Mouse (Mus musculus): Measurements from ENCODE around the gene Slamf9. TPM values are rescaled to one million over a fixed set of nuclear protein-coding genes. Genes with fewer than 3 reads are reported as not detected.

The Slamf9 gene
- polyA plus RNA-seq, 1 experiment from 2014 or later = 0.23 TPM

GRCm38 (mm10) chr1:172493516-172493915 is 18.4 kb downstream of the Slamf9 start:
- Histone ChIP-seq H3K4me3 (ENCODE audit: low read length) (no peak overlapping the region), H3K36me3 (ENCODE audit: control insufficient read depth, insufficient read depth, low read length) (peaks cover 16% of the 10 kb centered on the region)

DNA sequence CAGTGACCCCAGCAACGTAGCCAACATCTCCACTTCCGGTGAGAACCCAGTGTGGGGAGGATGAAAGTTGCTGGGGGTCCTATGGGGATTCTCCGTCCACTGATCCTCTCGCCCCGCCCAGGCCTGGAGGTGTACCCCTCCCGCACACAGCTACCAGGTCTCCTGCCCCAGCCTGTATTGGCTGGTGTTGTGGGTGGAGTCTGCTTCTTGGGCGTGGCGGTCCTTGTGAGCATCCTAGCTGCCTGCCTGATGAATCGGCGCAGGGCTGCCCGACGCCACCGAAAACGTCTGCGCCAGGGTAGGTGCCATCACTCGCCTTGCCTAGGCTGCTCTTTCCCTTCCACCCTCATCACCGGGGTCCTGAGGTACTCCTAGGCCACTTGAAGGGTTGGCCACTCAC is 20.9 kb downstream of the Slamf9 start:
- peaks cover 9% of the 10 kb centered on the region for H3K27me3 ChIP-seq (replicated peaks; ENCODE audit: control insufficient read depth, insufficient read depth, low read length)
- H3K9ac ChIP-seq (ENCODE audit: low read depth, low read length) = no peak overlapping the region
- H3K4me3 ChIP-seq (ENCODE audit: low read length) = no peak overlapping the region
- no peak overlapping the region for H3K4me2 ChIP-seq (ENCODE audit: low read length)
- H3K36me3 ChIP-seq (ENCODE audit: control insufficient read depth, insufficient read depth, low read length) = peaks cover 16% of the 10 kb centered on the region
- ATAC-seq = no peak
- WGBS = 90% methylated on average over 17 of the region's 17 CpGs
- no peak overlapping the region for H3K27ac ChIP-seq (ENCODE audit: low read depth, low read length)
- no peaks in the 10 kb centered on the region for H3K9me3 ChIP-seq (ENCODE audit: control insufficient read depth, low read length)
- peaks cover 12% of the 10 kb centered on the region for H3K4me1 ChIP-seq (ENCODE audit: control insufficient read depth, insufficient read depth, low read depth, low read length)

More at GRCm38 (mm10) chr1:172493516-172493915, 18.4 kb downstream of the Slamf9 start:
- no peaks in the 10 kb centered on the region for H3K9me3 ChIP-seq (ENCODE audit: control insufficient read depth, low read length)
- ATAC-seq = no peak
- peaks cover 4% of the 10 kb centered on the region for H3K4me1 ChIP-seq (ENCODE audit: control insufficient read depth, insufficient read depth, low read depth, low read length)
- no peak overlapping the region for H3K4me2 ChIP-seq (ENCODE audit: low read length)
- no peak overlapping the region for H3K9ac ChIP-seq (ENCODE audit: low read depth, low read length)
- no peak overlapping the region for H3K27ac ChIP-seq (ENCODE audit: low read depth, low read length)
- 59% methylated on average over 6 of the region's 6 CpGs for WGBS
- no peaks in the 10 kb centered on the region; the same call in 1 of the 2 replicates for H3K27me3 ChIP-seq (replicated peaks; ENCODE audit: control insufficient read depth, insufficient read depth, low read length)

- ATAC-seq = no peak
- Histone ChIP-seq H3K9me3 (ENCODE audit: control insufficient read depth, low read length) (no peaks in the 10 kb centered on the region), H3K9ac (ENCODE audit: low read depth, low read length) (no peak overlapping the region), H3K27ac (ENCODE audit: low read depth, low read length) (no peak overlapping the region), H3K4me3 (ENCODE audit: low read length) (no peak overlapping the region), H3K27me3 (replicated peaks; ENCODE audit: control insufficient read depth, insufficient read depth, low read length) (peaks cover 12% of the 10 kb centered on the region), H3K4me2 (ENCODE audit: low read length) (no peak overlapping the region), H3K36me3 (ENCODE audit: control insufficient read depth, insufficient read depth, low read length) (peaks cover 14% of the 10 kb centered on the region), H3K4me1 (ENCODE audit: control insufficient read depth, insufficient read depth, low read depth, low read length) (peaks cover 13% of the 10 kb centered on the region)
- WGBS = 80% methylated on average over 10 of the region's 10 CpGs
Observed at GRCm38 (mm10) chr1:172497428-172497827, 22.3 kb downstream of the Slamf9 start.

DNA sequence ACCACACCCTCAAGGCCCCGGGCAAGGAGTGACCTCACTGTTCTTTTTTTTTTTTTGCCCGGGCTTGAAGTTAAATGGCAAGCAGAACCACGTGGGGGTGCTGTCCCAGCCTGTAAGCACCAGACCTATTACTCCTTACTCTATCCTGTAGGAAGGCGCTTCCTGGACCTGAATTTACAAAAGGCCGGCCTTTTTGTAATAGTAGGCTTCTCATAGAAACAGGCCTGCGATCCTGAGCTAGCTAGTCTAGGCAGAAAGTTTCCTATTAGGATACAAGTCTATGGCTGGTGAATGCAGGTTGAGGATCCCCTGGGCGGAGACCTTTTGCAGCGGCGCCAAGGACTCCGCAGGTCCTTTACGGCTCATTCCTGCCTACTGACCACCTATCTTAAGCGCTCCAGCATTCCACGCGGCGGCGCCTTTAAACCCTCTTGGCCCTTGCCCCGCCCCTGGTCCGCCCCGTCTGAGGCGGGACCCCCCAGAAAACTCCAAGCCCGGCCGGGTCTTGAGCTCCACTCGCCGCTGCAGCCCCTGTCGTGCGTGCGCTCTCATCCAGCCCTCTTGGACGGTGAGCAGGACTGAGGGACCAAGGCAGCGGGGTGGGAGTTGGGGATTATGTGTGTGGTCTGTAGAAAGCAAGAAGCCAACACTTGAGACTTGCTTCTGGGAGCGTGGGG is 24.7 kb downstream of the Slamf9 start, which contains the start of gene Tagln2:
Gene Tagln2, plus strand, starts transcription at position 283 of the 677 bp plus-strand sequence.
- no peaks in the 10 kb centered on the region for H3K9me3 ChIP-seq (ENCODE audit: control insufficient read depth, low read length)
- peak within 1 kb of the TSS; percentile 63 for H3K9ac ChIP-seq (ENCODE audit: low read depth, low read length)
- H3K27ac ChIP-seq (ENCODE audit: low read depth, low read length) = peak within 1 kb of the TSS; percentile 61
- peaks cover 15% of the 10 kb centered on the region for H3K27me3 ChIP-seq (replicated peaks; ENCODE audit: control insufficient read depth, insufficient read depth, low read length)
- ATAC-seq = peak; percentile 28
- peaks cover 25% of the 10 kb centered on the region for H3K4me1 ChIP-seq (ENCODE audit: control insufficient read depth, insufficient read depth, low read depth, low read length)
- H3K36me3 ChIP-seq (ENCODE audit: control insufficient read depth, insufficient read depth, low read length) = peaks cover 11% of the 10 kb centered on the region
- H3K4me2 ChIP-seq (ENCODE audit: low read length) = peak within 1 kb of the TSS; percentile 61
- peak within 1 kb of the TSS; percentile 46 for H3K4me3 ChIP-seq (ENCODE audit: low read length)
- 3% methylated on average over 30 of the region's 30 CpGs for WGBS

GRCm38 (mm10) chr1:172500451-172501370 is 25.6 kb downstream of the Slamf9 start:
- WGBS = 3% methylated on average over 56 of the region's 56 CpGs
- Histone ChIP-seq H3K27ac (ENCODE audit: low read depth, low read length) (peak overlapping the region; percentile 61), H3K4me2 (ENCODE audit: low read length) (peak overlapping the region; percentile 61), H3K4me3 (ENCODE audit: low read length) (peak overlapping the region; percentile 46), H3K9ac (ENCODE audit: low read depth, low read length) (peak overlapping the region; percentile 63), H3K27me3 (replicated peaks; ENCODE audit: control insufficient read depth, insufficient read depth, low read length) (peaks cover 15% of the 10 kb centered on the region), H3K36me3 (ENCODE audit: control insufficient read depth, insufficient read depth, low read length) (peaks cover 11% of the 10 kb centered on the region), H3K4me1 (ENCODE audit: control insufficient read depth, insufficient read depth, low read depth, low read length) (peaks cover 25% of the 10 kb centered on the region), H3K9me3 (ENCODE audit: control insufficient read depth, low read length) (no peaks in the 10 kb centered on the region)
- ATAC-seq = peak; percentile 4

GRCm38 (mm10) chr1:172501371-172502144 is 26.4 kb downstream of the Slamf9 start:
- Histone ChIP-seq H3K36me3 (ENCODE audit: control insufficient read depth, insufficient read depth, low read length) (peaks cover 4% of the 10 kb centered on the region; the same call in 1 of the 2 replicates), H3K9ac (ENCODE audit: low read depth, low read length) (peak overlapping the region; percentile 63), H3K27ac (ENCODE audit: low read depth, low read length) (no peak overlapping the region), H3K4me3 (ENCODE audit: low read length) (peak overlapping the region; percentile 46), H3K4me1 (ENCODE audit: control insufficient read depth, insufficient read depth, low read depth, low read length) (peaks cover 25% of the 10 kb centered on the region), H3K4me2 (ENCODE audit: low read length) (peak overlapping the region; percentile 61), H3K9me3 (ENCODE audit: control insufficient read depth, low read length) (no peaks in the 10 kb centered on the region), H3K27me3 (replicated peaks; ENCODE audit: control insufficient read depth, insufficient read depth, low read length) (peaks cover 15% of the 10 kb centered on the region)
- ATAC-seq = peak; percentile 15; the same call in 1 of the 2 replicates
- WGBS = 31% methylated on average over 13 of the region's 13 CpGs

DNA sequence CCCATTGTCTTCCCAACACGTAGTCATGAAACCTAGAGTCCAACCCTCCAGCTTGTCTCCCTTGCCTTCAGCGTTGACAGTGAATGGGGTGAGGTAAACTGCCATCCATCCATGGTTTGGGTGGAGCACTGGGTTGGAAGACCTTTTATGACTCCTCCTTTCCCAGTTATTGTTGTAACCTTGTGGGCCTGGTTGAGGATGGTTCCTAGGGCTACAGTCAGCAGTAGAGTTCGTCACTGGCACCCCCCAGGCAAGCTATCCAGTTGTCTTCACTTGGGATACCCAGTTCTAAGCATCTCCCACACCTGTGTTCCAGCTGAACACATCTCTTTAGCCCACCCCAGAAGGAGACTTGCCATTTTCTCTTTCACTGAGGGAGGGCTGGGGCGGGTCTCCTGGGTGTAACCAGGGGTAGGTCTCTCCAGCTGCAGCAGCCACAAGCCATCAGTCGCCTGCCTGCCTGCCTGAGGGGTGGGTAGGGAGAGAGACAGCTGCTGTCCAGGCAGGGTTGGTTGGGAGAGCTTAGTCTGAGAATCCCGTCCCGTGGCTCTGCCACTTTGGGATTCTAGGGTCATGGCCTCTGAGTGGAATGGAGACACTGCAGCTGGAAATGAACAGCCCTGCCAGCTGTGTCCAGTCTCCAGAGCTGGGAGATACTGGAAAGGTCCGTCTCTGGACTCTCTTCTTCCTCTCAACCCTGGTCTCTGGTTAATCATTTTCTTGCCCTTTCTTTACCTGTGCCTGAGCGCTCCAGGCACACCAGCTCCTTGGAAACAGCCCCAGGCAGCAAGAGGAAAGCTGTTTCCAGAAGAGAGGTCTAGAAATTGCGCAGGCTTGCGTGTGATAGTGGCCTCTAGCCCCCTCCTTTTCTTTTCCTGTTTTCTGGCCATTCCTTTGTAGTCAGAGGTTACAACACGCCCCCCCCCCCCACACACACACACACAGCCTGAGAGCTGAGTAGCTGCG is 27.3 kb downstream of the Slamf9 start:
- H3K9me3 ChIP-seq (ENCODE audit: control insufficient read depth, low read length) = no peaks in the 10 kb centered on the region
- peak overlapping the region; percentile 61 for H3K4me2 ChIP-seq (ENCODE audit: low read length)
- peaks cover 2% of the 10 kb centered on the region; the same call in 1 of the 2 replicates for H3K36me3 ChIP-seq (ENCODE audit: control insufficient read depth, insufficient read depth, low read length)
- H3K4me3 ChIP-seq (ENCODE audit: low read length) = no peak overlapping the region
- peaks cover 25% of the 10 kb centered on the region for H3K4me1 ChIP-seq (ENCODE audit: control insufficient read depth, insufficient read depth, low read depth, low read length)
- WGBS = 35% methylated on average over 12 of the region's 13 CpGs
- peak; percentile 8; the same call in 1 of the 2 replicates for ATAC-seq
- no peak overlapping the region for H3K9ac ChIP-seq (ENCODE audit: low read depth, low read length)
- peaks cover 15% of the 10 kb centered on the region for H3K27me3 ChIP-seq (replicated peaks; ENCODE audit: control insufficient read depth, insufficient read depth, low read length)
- peak overlapping the region; percentile 59 for H3K27ac ChIP-seq (ENCODE audit: low read depth, low read length)
